Mouse (Mus musculus) cerebellum, postnatal 14 days (tissue): ENCODE data around the gene Mak.
"Not testable (repeated sequence)": the region's sequence is repeated elsewhere in the genome, so short reads cannot be mapped to it uniquely, and the experiment has no call there.

Experiments used
- DNase-seq, 2 experiments: peaks; one replicate each; pipeline ENCODE4 v3.0.0; 2021; ENCODE audit warnings: mixed read lengths in 2 of 2

Mak gene

GRCm38 (mm10) chr13:40994487-40995263 is 84.8 kb downstream of the Mak start:
- no peak for DNase-seq

GRCm38 (mm10) chr13:40988418-40988817 is 91.1 kb downstream of the Mak start:
- no peak for DNase-seq

GRCm38 (mm10) chr13:40987608-40988303 is 91.8 kb downstream of the Mak start:
- DNase-seq, result not testable (repeated sequence)

GRCm38 (mm10) chr13:40986081-40986480 is 93.4 kb downstream of the Mak start:
- DNase-seq, result no peak

- DNase-seq, result no peak
Observed at GRCm38 (mm10) chr13:40982759-40983158, 96.7 kb downstream of the Mak start.

GRCm38 (mm10) chr13:40979321-40979720 is 100.2 kb downstream of the Mak start:
- DNase-seq, result no peak

GRCm38 (mm10) chr13:40978652-40979051 is 100.9 kb downstream of the Mak start:
- no peak for DNase-seq

- DNase-seq, result peak; percentile 22 to 42
Observed at GRCm38 (mm10) chr13:40977609-40978008, 101.9 kb downstream of the Mak start.
